Mouse (Mus musculus) brain, adult 2 months (tissue): ENCODE data around the gene Polr1a.

Source experiments
- DNase-seq: peaks from one replicate; pipeline ENCODE4 v3.0.0; 2011; ENCODE audit warnings: low read depth, low spot score

Polr1a gene

GRCm38 (mm10) chr6:71949721-71950120 is 40.9 kb downstream of the Polr1a start:
- DNase-seq: no peak

- DNase-seq: peak; percentile 51
Measured at GRCm38 (mm10) chr6:71950592-71950991, 41.7 kb downstream of the Polr1a start.

GRCm38 (mm10) chr6:71951192-71951591 is 42.3 kb downstream of the Polr1a start:
- DNase-seq: no peak

GRCm38 (mm10) chr6:71962119-71962518 is 53.3 kb downstream of the Polr1a start:
- DNase-seq: no peak

- no peak for DNase-seq
Measured at GRCm38 (mm10) chr6:71962706-71963105, 53.9 kb downstream of the Polr1a start.

- DNase-seq: no peak
Measured at GRCm38 (mm10) chr6:71963561-71963960, 54.7 kb downstream of the Polr1a start.

- no peak for DNase-seq
Measured at GRCm38 (mm10) chr6:71966683-71967303, 57.9 kb downstream of the Polr1a start.

GRCm38 (mm10) chr6:71967847-71968246 is 59.0 kb downstream of the Polr1a start:
- no peak for DNase-seq

- DNase-seq: peak; percentile 77
Measured at GRCm38 (mm10) chr6:71969459-71969858, 60.6 kb downstream of the Polr1a start.

- DNase-seq: peak; percentile 61
Measured at GRCm38 (mm10) chr6:71970154-71970553, 61.3 kb downstream of the Polr1a start.

GRCm38 (mm10) chr6:71976592-71976991 is 67.7 kb downstream of the Polr1a start:
- DNase-seq: no peak

- DNase-seq: peak; percentile 86
Measured at GRCm38 (mm10) chr6:71980165-71980564, 71.3 kb downstream of the Polr1a start.

- peak; percentile 58 for DNase-seq
Measured at GRCm38 (mm10) chr6:71980587-71980986, 71.7 kb downstream of the Polr1a start.

GRCm38 (mm10) chr6:71981450-71981849 is 72.6 kb downstream of the Polr1a start:
- DNase-seq: peak; percentile 92

- no peak for DNase-seq
Measured at GRCm38 (mm10) chr6:71985984-71986383, 77.1 kb downstream of the Polr1a start.

GRCm38 (mm10) chr6:71987546-71988248 is 78.8 kb downstream of the Polr1a start:
- no peak for DNase-seq

GRCm38 (mm10) chr6:71989647-71990351 is 80.9 kb downstream of the Polr1a start:
- peak; percentile 96 for DNase-seq

- DNase-seq: peak; percentile 95
Measured at GRCm38 (mm10) chr6:71990371-71990837, 81.6 kb downstream of the Polr1a start.

- DNase-seq: peak; percentile 90
Measured at GRCm38 (mm10) chr6:71991190-71991932, 82.5 kb downstream of the Polr1a start.

GRCm38 (mm10) chr6:71991933-71992325 is 83.1 kb downstream of the Polr1a start:
- peak; percentile 73 for DNase-seq

- DNase-seq: no peak
Measured at GRCm38 (mm10) chr6:71994004-71994403, 85.2 kb downstream of the Polr1a start.

GRCm38 (mm10) chr6:71995081-71995480 is 86.2 kb downstream of the Polr1a start:
- DNase-seq: no peak
